Mouse (Mus musculus): Measurements from ENCODE around the gene Ten1. TPM values are rescaled to one million over a fixed set of nuclear protein-coding genes. Genes with fewer than 3 reads are reported as not detected.
A peak's percentile ranks its signal among the peaks of the same experiment; 100 is the strongest.

Ten1 gene
- polyA plus RNA-seq, 1 experiment = 57.0 TPM

- Histone ChIP-seq H3K4me1 (replicated peaks; ENCODE audit: control insufficient read depth, insufficient read depth, low read length) (peaks cover 3% of the 10 kb centered on the region), H3K36me3 (ENCODE audit: control insufficient read depth, insufficient read depth, low read length) (no peaks in the 10 kb centered on the region), H3K27ac (ENCODE audit: control insufficient read depth, insufficient read depth, low read length) (peak overlapping the region; percentile 46), H3K4me3 (ENCODE audit: control insufficient read depth, insufficient read depth, low read length) (peak overlapping the region; percentile 75), H3K27me3 (ENCODE audit: control insufficient read depth, insufficient read depth, low read length) (no peaks in the 10 kb centered on the region)
- TF ChIP-seq CTCF (IDR thresholded peaks at IDR 0.05; ENCODE audit: borderline replicate concordance, control insufficient read depth, extremely low read depth, insufficient read depth, low read length, poor library complexity) (no peak), POLR2A (IDR thresholded peaks at IDR 0.05; ENCODE audit: control insufficient read depth, extremely low read depth, insufficient read depth, low read length, poor library complexity) (no peak)
- WGBS = 22% methylated on average over 6 of the region's 6 CpGs
- peak; percentile 4 for DNase-seq
These were observed 31.4 kb upstream of the Ten1 start for GRCm38 (mm10) chr11:116167232-116167631.

GRCm38 (mm10) chr11:116167884-116168439, 30.7 kb upstream of the Ten1 start, which contains the start of gene Fbf1:
TSS of gene Fbf1 (minus strand) at chr11:116168166.
- peaks cover 3% of the 10 kb centered on the region for H3K4me1 ChIP-seq (replicated peaks; ENCODE audit: control insufficient read depth, insufficient read depth, low read length)
- H3K4me3 ChIP-seq (ENCODE audit: control insufficient read depth, insufficient read depth, low read length) = peak within 1 kb of the TSS; percentile 75
- TF ChIP-seq POLR2A (IDR thresholded peaks at IDR 0.05; ENCODE audit: control insufficient read depth, extremely low read depth, insufficient read depth, low read length, poor library complexity) (no peak; the same call in 1 of the 2 replicates), CTCF (IDR thresholded peaks at IDR 0.05; ENCODE audit: borderline replicate concordance, control insufficient read depth, extremely low read depth, insufficient read depth, low read length, poor library complexity) (0 out of 2 replicates have a peak, but pooled peaks have one; percentile 23)
- peak; percentile 94 for DNase-seq
- peak within 1 kb of the TSS; percentile 46 for H3K27ac ChIP-seq (ENCODE audit: control insufficient read depth, insufficient read depth, low read length)
- H3K27me3 ChIP-seq (ENCODE audit: control insufficient read depth, insufficient read depth, low read length) = no peaks in the 10 kb centered on the region
- H3K36me3 ChIP-seq (ENCODE audit: control insufficient read depth, insufficient read depth, low read length) = peaks cover 5% of the 10 kb centered on the region; the same call in 1 of the 2 replicates
- under 1% methylated on average over 40 of the region's 40 CpGs for WGBS

GRCm38 (mm10) chr11:116169214-116169613, 29.4 kb upstream of the Ten1 start:
- Histone ChIP-seq H3K36me3 (ENCODE audit: control insufficient read depth, insufficient read depth, low read length) (peaks cover 17% of the 10 kb centered on the region), H3K27ac (ENCODE audit: control insufficient read depth, insufficient read depth, low read length) (no peak overlapping the region), H3K4me3 (ENCODE audit: control insufficient read depth, insufficient read depth, low read length) (no peak overlapping the region), H3K27me3 (ENCODE audit: control insufficient read depth, insufficient read depth, low read length) (no peaks in the 10 kb centered on the region), H3K4me1 (replicated peaks; ENCODE audit: control insufficient read depth, insufficient read depth, low read length) (peaks cover 3% of the 10 kb centered on the region)
- WGBS = 96% methylated on average over 3 of the region's 3 CpGs
- DNase-seq = no peak
- TF ChIP-seq POLR2A (IDR thresholded peaks at IDR 0.05; ENCODE audit: control insufficient read depth, extremely low read depth, insufficient read depth, low read length, poor library complexity) (no peak), CTCF (IDR thresholded peaks at IDR 0.05; ENCODE audit: borderline replicate concordance, control insufficient read depth, extremely low read depth, insufficient read depth, low read length, poor library complexity) (no peak)

- Histone ChIP-seq H3K36me3 (ENCODE audit: control insufficient read depth, insufficient read depth, low read length) (peaks cover 25% of the 10 kb centered on the region), H3K4me3 (ENCODE audit: control insufficient read depth, insufficient read depth, low read length) (no peak overlapping the region), H3K27me3 (ENCODE audit: control insufficient read depth, insufficient read depth, low read length) (no peaks in the 10 kb centered on the region), H3K27ac (ENCODE audit: control insufficient read depth, insufficient read depth, low read length) (no peak overlapping the region), H3K4me1 (replicated peaks; ENCODE audit: control insufficient read depth, insufficient read depth, low read length) (peaks cover 3% of the 10 kb centered on the region)
- TF ChIP-seq CTCF (IDR thresholded peaks at IDR 0.05; ENCODE audit: borderline replicate concordance, control insufficient read depth, extremely low read depth, insufficient read depth, low read length, poor library complexity) (no peak), POLR2A (IDR thresholded peaks at IDR 0.05; ENCODE audit: control insufficient read depth, extremely low read depth, insufficient read depth, low read length, poor library complexity) (no peak)
- 90% methylated on average over 5 of the region's 5 CpGs for WGBS
- DNase-seq = no peak
These were observed 28.5 kb upstream of the Ten1 start for GRCm38 (mm10) chr11:116170003-116170800.

GRCm38 (mm10) chr11:116171959-116172358, 26.7 kb upstream of the Ten1 start:
- Histone ChIP-seq H3K4me3 (ENCODE audit: control insufficient read depth, insufficient read depth, low read length) (no peak overlapping the region), H3K4me1 (replicated peaks; ENCODE audit: control insufficient read depth, insufficient read depth, low read length) (peaks cover 3% of the 10 kb centered on the region), H3K36me3 (ENCODE audit: control insufficient read depth, insufficient read depth, low read length) (peaks cover 29% of the 10 kb centered on the region), H3K27me3 (ENCODE audit: control insufficient read depth, insufficient read depth, low read length) (no peaks in the 10 kb centered on the region), H3K27ac (ENCODE audit: control insufficient read depth, insufficient read depth, low read length) (no peak overlapping the region)
- WGBS = 93% methylated on average over 2 of the region's 2 CpGs
- DNase-seq = no peak
- no peak for TF ChIP-seq CTCF (IDR thresholded peaks at IDR 0.05; ENCODE audit: borderline replicate concordance, control insufficient read depth, extremely low read depth, insufficient read depth, low read length, poor library complexity)
- no peak for TF ChIP-seq POLR2A (IDR thresholded peaks at IDR 0.05; ENCODE audit: control insufficient read depth, extremely low read depth, insufficient read depth, low read length, poor library complexity)

- TF ChIP-seq CTCF (IDR thresholded peaks at IDR 0.05; ENCODE audit: borderline replicate concordance, control insufficient read depth, extremely low read depth, insufficient read depth, low read length, poor library complexity) (no peak), POLR2A (IDR thresholded peaks at IDR 0.05; ENCODE audit: control insufficient read depth, extremely low read depth, insufficient read depth, low read length, poor library complexity) (no peak)
- H3K4me3 ChIP-seq (ENCODE audit: control insufficient read depth, insufficient read depth, low read length) = no peak overlapping the region
- WGBS = 98% methylated on average over 22 of the region's 22 CpGs
- no peaks in the 10 kb centered on the region for H3K4me1 ChIP-seq (replicated peaks; ENCODE audit: control insufficient read depth, insufficient read depth, low read length)
- no peaks in the 10 kb centered on the region for H3K27me3 ChIP-seq (ENCODE audit: control insufficient read depth, insufficient read depth, low read length)
- no peak overlapping the region for H3K27ac ChIP-seq (ENCODE audit: control insufficient read depth, insufficient read depth, low read length)
- H3K36me3 ChIP-seq (ENCODE audit: control insufficient read depth, insufficient read depth, low read length) = peaks cover 44% of the 10 kb centered on the region
- DNase-seq = no peak
These were observed 23.7 kb upstream of the Ten1 start for GRCm38 (mm10) chr11:116174775-116175448.
